Mouse (Mus musculus): Measurements from ENCODE around the gene Sez6l.

GRCm38 (mm10) chr5:112583304-112583703 is 6.3 kb upstream of the Sez6l start:
- TF ChIP-seq CTCF (IDR thresholded peaks at IDR 0.05; ENCODE audit: extremely low read depth, insufficient read depth, low read length) (no peak), POLR2A (IDR thresholded peaks at IDR 0.05; ENCODE audit: extremely low read depth, insufficient read depth, low read length) (no peak)
